Mouse (Mus musculus) liver, postnatal 0 days (tissue): ENCODE measurements around the gene Tmem8. TPM values are rescaled to one million over a fixed set of nuclear protein-coding genes. Genes with fewer than 3 reads are reported as not detected.
A peak's percentile ranks its signal among the peaks of the same experiment; 100 is the strongest.
"Not testable (repeated sequence)": the region's sequence is repeated elsewhere in the genome, so short reads cannot be mapped to it uniquely, and the experiment has no call there.

Experiments used
- ATAC-seq: fragments of 200-750 bp; cut with Nextera tagmentation; 2 replicates; pipeline ENCODE4 v1.8.0; 2017; ENCODE audit warnings: mild to moderate bottlenecking, moderate library complexity
- DNase-seq: peaks from one replicate; pipeline ENCODE4 v3.0.0-alpha.2; 2016
- H3K27ac ChIP-seq: fragments of 300-500 bp; sonication (generic); 2 replicates; pipeline ENCODE4 v1.5.1; 2014; ENCODE audit warnings: antibody characterized with exemption, moderate library complexity, mild to moderate bottlenecking, low read depth
- H3K27me3 ChIP-seq: fragments of 300-500 bp; sonication (generic); 2 replicates; pipeline ENCODE4 v1.6.1; 2014; ENCODE audit warnings: low read length, control low read depth, mixed read lengths; ENCODE audit not compliant: insufficient read depth
- H3K36me3 ChIP-seq: fragments of 300-500 bp; sonication (generic); replicated peaks from 2 replicates; pipeline ENCODE4 v1.6.1; 2014; ENCODE audit warnings: mild to moderate bottlenecking, control low read depth, low read length, moderate library complexity, mixed read lengths; ENCODE audit not compliant: insufficient read depth
- H3K4me1 ChIP-seq: fragments of 300-500 bp; sonication (generic); 2 replicates; pipeline ENCODE4 v1.6.1; 2014; ENCODE audit warnings: antibody characterized with exemption, mild to moderate bottlenecking, control low read depth; ENCODE audit not compliant: insufficient read depth
- H3K4me2 ChIP-seq: fragments of 300-500 bp; sonication (generic); 2 replicates; pipeline ENCODE4 v1.6.1; 2014; ENCODE audit warnings: low read depth, mild to moderate bottlenecking, low read length, moderate library complexity, mixed read lengths
- H3K4me3 ChIP-seq: fragments of 300-500 bp; sonication (generic); 2 replicates; pipeline ENCODE4 v1.5.1; 2014; ENCODE audit warnings: low read depth, low read length
- H3K9ac ChIP-seq: fragments of 300-500 bp; sonication (generic); replicated peaks from 2 replicates; pipeline ENCODE4 v1.6.1; 2014; ENCODE audit warnings: mild to moderate bottlenecking, moderate library complexity
- H3K9me3 ChIP-seq: fragments of 300-500 bp; sonication (generic); 2 replicates; pipeline ENCODE4 v1.6.1; 2016; ENCODE audit warnings: mild to moderate bottlenecking, control low read depth, low read length, mixed read lengths
- CTCF ChIP-seq: sonication (generic); IDR thresholded peaks from 2 replicates; pipeline ENCODE4 v1.5.1; 2016; ENCODE audit warnings: antibody characterized with exemption, low read depth
- EP300 ChIP-seq: IDR thresholded peaks from 2 replicates; pipeline ENCODE4 v1.6.1; 2016; ENCODE audit warnings: antibody characterized with exemption, low read depth, mild to moderate bottlenecking
- WGBS: fragments of 180-500 bp; shearing (Covaris S2); extraction: QIAGEN DNeasy Blood & Tissue Kit; methylation state at CpG from one replicate; pipeline ENCODE4 v1.1.7; 2014; ENCODE audit not compliant: insufficient replicate concordance; 5-methylcytosine and 5-hydroxymethylcytosine counted together
- polyA plus RNA-seq: library from polyadenylated mRNA; unstranded; fragments of >200 nt; fragmentation: Nextera tagmentation; extraction: Ambion mirVana; gene quantifications from 2 replicates; pipeline ENCODE4 v1.2.1, GENCODE M21; 2015

The Tmem8 gene
- polyA plus RNA-seq, 1 experiment from 2014 or later, result 2.5 TPM

DNA sequence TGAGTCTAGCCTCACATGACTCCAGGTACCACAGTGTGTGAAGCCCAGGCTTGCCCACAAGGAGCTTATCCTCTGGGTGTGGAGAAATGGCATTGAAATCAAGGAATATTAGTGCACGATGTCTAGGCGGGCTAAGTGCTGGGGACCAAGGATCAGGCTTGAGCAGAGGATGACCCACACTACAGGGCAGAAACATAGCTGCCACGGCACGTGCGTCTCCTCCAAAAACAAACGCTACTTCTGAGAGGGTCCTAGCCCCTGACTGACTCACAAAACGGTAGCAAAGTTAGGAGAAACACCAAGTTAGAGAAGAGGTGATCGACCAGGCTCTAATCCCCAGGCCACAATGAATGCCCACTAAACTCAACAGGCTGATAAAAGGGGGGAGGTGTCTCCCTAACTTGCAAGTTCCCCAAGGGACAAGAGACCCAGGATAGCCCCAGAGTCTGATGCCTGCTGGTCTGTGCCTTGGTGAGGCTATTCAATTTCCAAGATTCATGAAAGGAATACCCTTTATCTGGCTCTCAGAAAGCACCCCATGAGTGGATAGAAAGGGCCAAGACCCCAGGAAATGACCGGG is 18.5 kb upstream of the Tmem8 start:
- peak overlapping the region; percentile 63 for H3K9ac ChIP-seq
- 34% methylated on average over 9 of the region's 9 CpGs for WGBS
- peak overlapping the region; percentile 50 for H3K4me3 ChIP-seq
- no peaks in the 10 kb centered on the region for H3K36me3 ChIP-seq
- peak overlapping the region; percentile 85 for H3K4me2 ChIP-seq
- H3K4me1 ChIP-seq, result peaks cover 12% of the 10 kb centered on the region
- TF ChIP-seq CTCF, result no peak
- no peak overlapping the region for H3K27ac ChIP-seq
- no peaks in the 10 kb centered on the region for H3K27me3 ChIP-seq
- H3K9me3 ChIP-seq, result no peaks in the 10 kb centered on the region
- DNase-seq (no peak), ATAC-seq (no peak)

DNA sequence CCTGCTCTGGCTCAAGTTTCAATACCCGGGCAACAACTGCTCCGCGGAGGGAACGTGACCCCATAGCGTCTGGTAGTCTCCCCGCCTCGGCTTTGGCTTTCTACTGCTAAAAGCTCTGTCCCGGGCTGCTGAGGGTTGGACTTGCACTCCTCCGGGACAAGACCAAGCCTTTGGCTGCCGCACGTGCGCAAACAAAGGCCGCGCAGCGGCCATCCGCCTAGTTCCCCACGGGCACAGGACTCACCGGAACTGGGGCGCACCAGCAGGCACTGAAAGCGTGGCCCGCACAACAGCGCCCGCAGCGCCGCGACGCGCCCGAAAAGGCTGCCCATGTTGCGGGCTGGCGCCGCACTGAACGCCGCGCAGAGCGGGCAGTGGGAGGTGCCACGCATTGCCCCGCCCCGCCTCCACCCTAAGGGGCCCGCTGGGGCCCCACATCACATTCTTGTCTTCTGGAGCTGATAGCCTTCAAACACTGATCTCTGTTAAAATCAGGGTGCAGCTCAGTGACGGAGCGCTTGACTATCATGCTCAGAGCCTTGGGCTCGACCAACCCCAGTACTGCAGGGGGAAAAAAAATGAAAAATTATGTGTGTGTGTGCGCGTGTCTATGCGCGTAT is 17.9 kb upstream of the Tmem8 start, which contains the start of gene Nme4:
Gene Nme4, minus strand, starts transcription at position 482 of the 620 bp plus-strand sequence.
- H3K9me3 ChIP-seq, result no peaks in the 10 kb centered on the region
- WGBS, result 2% methylated on average over 47 of the region's 47 CpGs
- no peak within 1 kb of the TSS for H3K27ac ChIP-seq
- ATAC-seq, result peak; percentile 75
- H3K9ac ChIP-seq, result peak within 1 kb of the TSS; percentile 63
- no peaks in the 10 kb centered on the region for H3K27me3 ChIP-seq
- H3K4me2 ChIP-seq, result peak within 1 kb of the TSS; percentile 85
- H3K4me3 ChIP-seq, result peak within 1 kb of the TSS; percentile 50
- TF ChIP-seq CTCF (no peak), EP300 (no peak)
- DNase-seq, result peak; percentile 70
- H3K4me1 ChIP-seq, result peaks cover 12% of the 10 kb centered on the region
- no peaks in the 10 kb centered on the region for H3K36me3 ChIP-seq

DNA sequence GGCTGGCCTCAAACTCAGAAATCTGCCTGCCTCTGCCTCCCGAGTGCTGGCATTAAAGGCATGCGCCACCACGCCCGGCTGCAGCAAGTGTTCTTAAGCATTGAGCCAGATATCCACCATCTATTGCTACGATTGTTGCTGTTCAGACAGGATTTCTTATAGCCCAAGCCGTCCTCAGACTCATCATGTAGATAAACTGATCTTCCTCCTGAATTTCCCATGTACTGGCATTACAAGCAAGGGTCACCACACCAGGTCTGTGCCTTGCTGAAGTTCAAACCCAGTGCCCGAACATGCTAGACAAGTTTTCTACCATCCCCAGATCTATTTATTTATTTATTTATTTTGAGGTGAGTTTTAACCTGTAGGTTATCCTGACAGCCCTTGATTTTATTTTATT is 14.6 kb upstream of the Tmem8 start:
- TF ChIP-seq EP300 (no peak), CTCF (no peak)
- H3K27me3 ChIP-seq, result no peaks in the 10 kb centered on the region
- H3K4me3 ChIP-seq, result no peak overlapping the region
- H3K4me1 ChIP-seq, result peaks cover 12% of the 10 kb centered on the region
- no peaks in the 10 kb centered on the region for H3K9me3 ChIP-seq
- no peaks in the 10 kb centered on the region for H3K36me3 ChIP-seq
- no peak for DNase-seq
- H3K27ac ChIP-seq, result no peak overlapping the region
- H3K4me2 ChIP-seq, result no peak overlapping the region
- 80% methylated on average over 7 of the region's 7 CpGs for WGBS
- ATAC-seq, result no peak
- no peak overlapping the region for H3K9ac ChIP-seq

DNA sequence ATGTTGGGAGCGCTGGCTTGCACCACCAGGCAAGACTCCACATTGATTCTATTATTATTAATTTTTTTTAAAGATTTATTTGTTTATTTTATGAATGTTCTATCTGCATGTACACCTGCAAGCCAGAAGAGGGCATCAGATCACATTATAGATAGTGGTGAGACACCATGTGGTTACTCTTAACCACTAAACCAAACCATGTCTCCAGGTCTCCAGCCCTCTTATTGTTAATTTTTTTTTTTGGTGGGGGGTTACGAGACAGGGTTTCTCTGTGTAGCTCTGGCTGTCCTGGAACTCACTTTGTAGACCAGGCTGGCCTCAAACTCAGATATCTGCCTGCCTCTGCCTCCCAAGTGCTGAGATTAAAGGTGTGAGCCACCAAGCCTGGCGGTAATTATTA is 13.8 kb upstream of the Tmem8 start:
- WGBS, result 58% methylated on average over 3 of the region's 3 CpGs

GRCm38 (mm10) chr17:26100166-26100565 is 12.9 kb upstream of the Tmem8 start:
- no peak for DNase-seq
- no peaks in the 10 kb centered on the region for H3K27me3 ChIP-seq
- no peak overlapping the region for H3K27ac ChIP-seq
- H3K9me3 ChIP-seq, result no peaks in the 10 kb centered on the region
- H3K4me2 ChIP-seq, result no peak overlapping the region
- peaks cover 5% of the 10 kb centered on the region for H3K4me1 ChIP-seq
- H3K9ac ChIP-seq, result no peak overlapping the region
- WGBS, result 49% methylated on average over 2 of the region's 2 CpGs
- no peak for ATAC-seq
- no peak for TF ChIP-seq EP300
- TF ChIP-seq CTCF, result no peak
- H3K4me3 ChIP-seq, result no peak overlapping the region
- no peaks in the 10 kb centered on the region for H3K36me3 ChIP-seq

More for the DNA sequence above, 13.8 kb upstream of the Tmem8 start:
- not testable (repeated sequence) for H3K4me2 ChIP-seq, H3K27ac ChIP-seq, H3K4me3 ChIP-seq, DNase-seq, H3K9ac ChIP-seq, ATAC-seq, H3K27me3 ChIP-seq, H3K9me3 ChIP-seq, H3K36me3 ChIP-seq
- H3K4me1 ChIP-seq, result peaks cover 12% of the 10 kb centered on the region
- TF ChIP-seq CTCF, result peak; percentile 46

DNA sequence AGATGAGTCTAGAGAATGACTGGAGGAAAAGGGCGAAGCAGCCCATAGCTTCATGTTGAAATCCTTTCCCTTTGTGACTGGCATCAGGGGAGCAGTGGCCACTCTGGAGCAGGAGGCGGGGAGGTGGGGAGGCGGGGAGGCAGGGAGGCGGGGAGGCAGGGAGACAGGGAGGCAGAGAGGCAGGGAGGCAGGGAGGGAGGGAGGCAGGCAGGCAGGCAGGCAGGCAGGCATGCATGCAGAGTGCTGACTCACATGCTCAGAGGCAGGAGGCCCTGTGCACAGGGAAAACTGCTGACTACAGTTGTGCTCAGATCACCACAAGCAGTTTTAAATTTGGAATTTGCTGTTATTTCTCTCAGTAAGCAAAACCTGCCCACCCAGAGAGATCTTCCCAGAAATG is 11.6 kb upstream of the Tmem8 start:
- H3K4me3 ChIP-seq, result no peak overlapping the region
- DNase-seq, result no peak
- 63% methylated on average over 3 of the region's 4 CpGs for WGBS
- no peaks in the 10 kb centered on the region for H3K27me3 ChIP-seq
- H3K27ac ChIP-seq, result no peak overlapping the region
- no peaks in the 10 kb centered on the region for H3K36me3 ChIP-seq
- H3K4me1 ChIP-seq, result no peaks in the 10 kb centered on the region
- ATAC-seq, result peak; percentile 40
- H3K9me3 ChIP-seq, result no peaks in the 10 kb centered on the region
- H3K4me2 ChIP-seq, result no peak overlapping the region
- TF ChIP-seq EP300 (no peak), CTCF (no peak)
- no peak overlapping the region for H3K9ac ChIP-seq
